Mouse (Mus musculus) B cell, adult 62 days (primary cell): Measurements from ENCODE around the gene Rhox4f. TPM values are rescaled to one million over a fixed set of nuclear protein-coding genes. Genes with fewer than 3 reads are reported as not detected.

Source experiments
- total RNA-seq: library from RNA; stranded (reverse); gene quantifications from 4 replicates; pipeline ENCODE4 v1.2.4, GENCODE M21; 2023

Gene Rhox4f
- total RNA-seq: not detected in 4 replicates

DNA sequence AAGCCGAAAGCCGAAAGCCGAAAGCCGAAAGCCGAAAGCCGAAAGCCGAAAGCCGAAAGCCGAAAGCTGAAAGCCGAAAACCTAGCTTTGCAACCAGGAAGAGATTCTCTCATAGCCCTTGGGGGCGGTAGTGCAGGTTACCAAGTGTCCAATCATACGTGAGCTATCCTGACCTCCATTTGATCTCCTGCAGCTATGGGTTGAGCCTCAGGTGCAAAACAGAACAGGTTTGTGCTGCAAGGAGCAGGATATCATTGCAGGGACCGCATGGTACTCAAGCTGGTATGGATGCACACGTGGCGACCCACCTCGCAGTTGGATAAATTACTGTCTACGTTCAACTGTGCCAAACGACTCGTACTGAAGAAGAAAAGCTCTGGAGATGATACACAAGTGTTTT is at the start of gene Rhox4f:
Gene Rhox4f, minus strand, starts transcription at position 101 of the 400 bp plus-strand sequence.

DNA sequence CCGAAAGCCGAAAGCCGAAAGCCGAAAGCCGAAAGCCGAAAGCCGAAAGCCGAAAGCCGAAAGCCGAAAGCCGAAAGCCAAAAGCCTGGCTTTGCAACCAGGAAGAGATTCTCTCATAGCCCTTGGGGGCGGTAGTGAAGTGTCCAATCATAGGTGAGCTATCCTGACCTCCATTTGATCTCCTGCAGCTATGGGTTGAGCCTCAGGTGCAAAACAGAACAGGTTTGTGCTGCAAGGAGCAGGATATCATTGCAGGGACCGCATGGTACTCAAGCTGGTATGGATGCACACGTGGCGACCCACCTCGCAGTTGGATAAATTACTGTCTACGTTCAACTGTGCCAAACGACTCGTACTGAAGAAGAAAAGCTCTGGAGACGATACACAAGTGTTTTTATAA is 43.7 kb upstream of the Rhox4f start, which contains the start of gene Rhox4g:
Gene Rhox4g, minus strand, starts transcription at position 101 of the 400 bp plus-strand sequence.

DNA sequence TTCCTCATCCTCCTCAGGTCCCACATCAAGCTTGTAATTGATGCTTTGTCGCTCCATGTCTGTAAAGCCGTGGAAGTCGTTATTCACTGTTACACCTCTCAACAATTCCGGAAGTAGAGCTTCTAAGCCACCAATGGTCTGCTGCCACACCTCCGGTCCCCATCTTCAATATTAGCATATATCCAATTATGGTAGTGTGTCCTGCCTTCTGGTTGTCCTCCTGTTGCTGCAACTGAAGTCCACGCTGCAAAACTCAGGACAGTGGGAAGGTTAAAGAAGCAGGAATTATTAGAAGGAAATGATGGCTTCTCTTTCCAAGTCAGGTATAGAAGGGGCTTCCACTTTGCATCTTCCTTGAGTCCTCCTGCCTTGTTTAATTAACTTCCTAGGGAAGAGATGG is 35.9 kb upstream of the Rhox4f start, which contains the start of gene Rhox2g:
Gene Rhox2g, minus strand, starts transcription at position 101 of the 400 bp plus-strand sequence.

DNA sequence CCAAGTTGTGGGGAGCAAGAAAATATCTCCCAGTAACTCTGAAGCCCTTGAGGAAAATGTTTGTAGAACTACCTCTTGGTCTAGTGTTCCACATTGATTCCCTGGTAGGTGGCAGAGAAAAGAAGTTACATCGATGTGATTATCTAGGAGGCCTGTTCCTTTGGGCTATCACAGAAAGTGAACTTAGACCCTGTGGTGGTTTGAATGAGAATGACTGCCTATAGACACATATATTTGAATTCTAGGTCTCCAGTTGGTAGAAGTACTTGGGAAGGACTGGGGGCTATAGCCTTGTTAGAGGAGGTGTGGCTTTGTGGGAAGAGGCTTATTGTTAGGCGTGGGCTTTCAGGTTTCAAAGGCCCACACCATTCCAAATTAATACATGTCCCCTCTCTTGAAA is 21.0 kb upstream of the Rhox4f start, which contains the start of gene Rhox3g:
Gene Rhox3g, minus strand, starts transcription at position 101 of the 400 bp plus-strand sequence.

DNA sequence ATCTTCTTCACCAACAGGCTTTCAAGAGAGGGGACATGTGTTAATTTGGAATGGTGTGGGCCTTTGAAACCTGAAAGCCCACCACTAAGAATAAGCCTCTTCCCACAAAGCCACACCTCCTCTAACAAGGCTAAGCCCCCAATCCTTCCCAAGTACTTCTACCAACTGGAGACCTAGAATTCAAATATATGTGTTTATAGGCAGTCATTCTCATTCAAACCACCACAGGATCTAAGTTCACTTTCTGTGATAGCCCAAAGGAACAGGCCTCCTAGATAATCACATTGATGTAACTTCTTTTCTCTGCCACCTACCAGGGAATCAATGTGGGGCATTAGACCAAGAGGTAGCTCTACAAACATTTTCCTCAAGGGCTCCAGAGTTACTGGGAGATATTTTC is 26.8 kb downstream of the Rhox4f start, which contains the start of gene Rhox3f:
Gene Rhox3f, plus strand, starts transcription at position 301 of the 400 bp plus-strand sequence.

DNA sequence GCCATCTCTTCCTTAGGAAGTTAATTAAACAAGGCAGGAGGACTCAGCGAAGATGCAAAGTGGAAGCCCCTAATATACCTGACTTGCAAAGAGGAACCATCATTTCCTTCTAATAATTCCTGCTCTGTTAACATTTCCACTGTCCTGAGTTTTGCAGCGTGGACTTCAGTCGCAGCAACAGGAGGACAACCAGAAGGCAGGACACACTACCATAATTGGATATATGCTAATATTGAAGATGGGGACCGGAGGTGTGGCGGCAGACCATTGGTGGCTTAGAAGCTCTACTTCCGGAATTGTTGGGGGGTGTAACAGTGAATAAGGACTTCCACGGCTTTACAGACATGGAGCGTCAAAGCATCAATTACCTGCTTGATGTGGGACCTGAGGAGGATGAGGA is 36.4 kb downstream of the Rhox4f start, which contains the start of gene Rhox2f:
Gene Rhox2f, plus strand, starts transcription at position 301 of the 400 bp plus-strand sequence.

DNA sequence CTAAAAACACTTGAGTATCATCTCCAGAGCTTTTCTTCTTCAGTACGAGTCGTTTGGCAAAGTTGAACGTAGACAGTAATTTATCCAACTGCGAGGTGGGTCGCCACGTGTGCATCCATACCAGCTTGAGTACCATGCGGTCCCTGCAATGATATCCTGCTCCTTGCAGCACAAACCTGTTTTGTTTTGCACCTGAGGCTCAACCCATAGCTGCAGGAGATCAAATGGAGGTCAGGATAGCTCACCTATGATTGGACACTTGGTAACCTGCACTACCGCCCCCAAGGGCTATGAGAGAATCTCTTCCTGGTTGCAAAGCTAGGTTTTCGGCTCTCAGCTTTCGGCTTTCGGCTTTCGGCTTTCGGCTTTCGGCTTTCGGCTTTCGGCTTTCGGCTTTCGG is 50.4 kb downstream of the Rhox4f start, which contains the start of gene Rhox4e:
Gene Rhox4e, plus strand, starts transcription at position 301 of the 400 bp plus-strand sequence.

Other genes with a start within 250 kb of the Rhox4f start
- gene Rhox3a2, start 227.7 kb downstream of the Rhox4f start, total RNA-seq: not detected in 4 replicates
- not detected in 4 replicates for gene Rhox4a2, start 216.9 kb downstream of the Rhox4f start, total RNA-seq
- not detected in 4 replicates for gene Rhox2b, start 195.6 kb downstream of the Rhox4f start, total RNA-seq
- not detected in 4 replicates for gene Rhox4b, start 175.2 kb downstream of the Rhox4f start, total RNA-seq
- not detected in 4 replicates for gene Rhox2c, start 154.0 kb downstream of the Rhox4f start, total RNA-seq
- not detected in 4 replicates for gene Rhox3c, start 149.1 kb downstream of the Rhox4f start, total RNA-seq
- gene Rhox4c, start 127.4 kb downstream of the Rhox4f start, total RNA-seq: not detected in 4 replicates
- not detected in 4 replicates for gene Rhox2d, start 114.3 kb downstream of the Rhox4f start, total RNA-seq
- gene Rhox4d, start 93.3 kb downstream of the Rhox4f start, total RNA-seq: not detected in 4 replicates
- gene Rhox2e, start 77.3 kb downstream of the Rhox4f start, total RNA-seq: not detected in 4 replicates
- gene Rhox3e, start 65.7 kb downstream of the Rhox4f start, total RNA-seq: not detected in 4 replicates
- gene Rhox4e, start 50.3 kb downstream of the Rhox4f start, total RNA-seq: not detected in 4 replicates
- gene Rhox2f, start 36.3 kb downstream of the Rhox4f start, total RNA-seq: not detected in 4 replicates
- gene Rhox3f, start 26.7 kb downstream of the Rhox4f start, total RNA-seq: not detected in 4 replicates
- gene Rhox3g, start 20.9 kb upstream of the Rhox4f start, total RNA-seq: not detected in 4 replicates
- not detected in 4 replicates for gene Rhox2g, start 35.8 kb upstream of the Rhox4f start, total RNA-seq
- not detected in 4 replicates for gene Rhox4g, start 43.6 kb upstream of the Rhox4f start, total RNA-seq
- not detected in 4 replicates for gene Rhox3h, start 61.1 kb upstream of the Rhox4f start, total RNA-seq
- gene Rhox2h, start 65.6 kb upstream of the Rhox4f start, total RNA-seq: not detected in 4 replicates
- not detected in 4 replicates for gene Rhox5, start 197.1 kb upstream of the Rhox4f start, total RNA-seq
- not detected in 4 replicates for gene Rhox6, start 219.2 kb upstream of the Rhox4f start, total RNA-seq
- gene Rhox7a, start 224.0 kb upstream of the Rhox4f start, total RNA-seq: not detected in 4 replicates